Mouse (Mus musculus): ENCODE results near the gene Anapc5. TPM values are rescaled to one million over a fixed set of nuclear protein-coding genes. Genes with fewer than 3 reads are reported as not detected.

Gene Anapc5
- polyA plus RNA-seq, 1 experiment from 2014 or later: 293 TPM

DNA sequence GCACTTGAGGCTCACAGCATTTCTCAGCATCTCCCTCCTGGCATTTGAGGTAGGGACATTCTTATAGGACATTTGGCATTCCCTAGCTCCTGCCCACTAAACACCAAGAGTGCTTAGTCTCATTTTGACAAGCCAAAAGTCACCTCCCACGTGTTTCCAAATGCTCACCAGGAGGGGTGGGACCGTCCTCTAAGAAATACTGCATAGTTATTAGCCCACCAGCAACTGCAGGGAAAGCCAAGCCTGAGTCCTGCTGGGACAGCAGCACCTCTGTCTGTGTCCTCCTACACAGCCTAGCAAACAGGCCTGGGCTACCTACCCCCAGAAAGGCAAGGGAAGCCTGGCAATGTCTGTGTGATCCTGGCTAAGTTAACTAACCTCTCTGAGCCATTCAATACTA is 43.8 kb downstream of the Anapc5 start:
- H3K27ac ChIP-seq (replicated peaks): no peak overlapping the region
- H3K27me3 ChIP-seq (replicated peaks): no peaks in the 10 kb centered on the region; the same call in 1 of the 2 replicates
- H3K36me3 ChIP-seq: peaks cover 6% of the 10 kb centered on the region
- WGBS: 49% methylated on average over 2 of the region's 2 CpGs
- H3K4me2 ChIP-seq: no peak overlapping the region
- H3K9ac ChIP-seq: no peak overlapping the region
- H3K9me3 ChIP-seq: no peaks in the 10 kb centered on the region
- H3K4me1 ChIP-seq: peaks cover 29% of the 10 kb centered on the region
- no peak for ATAC-seq (ENCODE audit: extremely low read depth, insufficient number of reproducible peaks, low FRiP score, low TSS enrichment)
- no peak overlapping the region for H3K4me3 ChIP-seq

DNA sequence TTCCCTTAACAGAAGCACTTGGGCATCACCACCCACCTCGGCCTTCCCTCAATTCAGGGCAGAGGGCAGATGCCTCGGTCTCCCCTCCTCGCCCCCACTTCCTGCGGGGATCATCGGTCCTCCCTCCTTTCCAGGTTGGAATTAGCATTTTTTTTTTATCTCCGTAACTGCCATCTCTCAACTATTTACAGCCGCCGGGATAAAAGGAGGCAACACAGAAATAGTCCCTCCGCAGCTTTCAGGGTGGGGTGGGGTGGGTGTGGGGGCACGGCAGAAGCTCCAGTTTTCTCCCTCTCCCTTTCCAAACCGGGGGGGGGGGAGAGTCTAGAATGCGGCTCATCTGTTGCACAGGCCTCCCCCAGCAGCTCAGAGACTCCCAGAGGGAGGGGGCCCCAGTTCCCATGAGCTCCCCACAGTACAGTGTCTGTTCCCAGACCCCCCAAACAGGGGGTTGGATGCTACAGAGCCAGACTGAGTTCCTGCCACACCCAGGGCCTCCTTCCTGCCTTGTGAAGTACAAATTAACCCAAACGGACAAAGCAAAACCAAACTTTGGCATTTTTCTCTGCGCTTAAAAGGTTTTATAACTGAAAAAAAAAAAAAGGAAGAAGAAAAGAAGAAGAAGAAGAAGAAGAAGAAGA is 45.4 kb downstream of the Anapc5 start:
- peaks cover 37% of the 10 kb centered on the region for H3K4me1 ChIP-seq
- WGBS: 57% methylated on average over 14 of the region's 14 CpGs
- H3K27me3 ChIP-seq (replicated peaks): no peaks in the 10 kb centered on the region; the same call in 1 of the 2 replicates
- peak overlapping the region; percentile 48; the same call in 1 of the 2 replicates for H3K4me2 ChIP-seq
- no peak overlapping the region for H3K4me3 ChIP-seq
- ATAC-seq (ENCODE audit: extremely low read depth, insufficient number of reproducible peaks, low FRiP score, low TSS enrichment): no peak
- no peak overlapping the region for H3K9ac ChIP-seq
- H3K36me3 ChIP-seq: peaks cover 8% of the 10 kb centered on the region
- peak overlapping the region; percentile 56; the same call in 1 of the 2 replicates for H3K27ac ChIP-seq (replicated peaks)
- no peaks in the 10 kb centered on the region for H3K9me3 ChIP-seq

GRCm38 (mm10) chr5:122774743-122775611 is 46.2 kb downstream of the Anapc5 start:
- Histone ChIP-seq H3K4me1 (peaks cover 45% of the 10 kb centered on the region), H3K9ac (no peak overlapping the region), H3K4me3 (peak overlapping the region; percentile 14), H3K36me3 (peaks cover 8% of the 10 kb centered on the region), H3K27me3 (replicated peaks) (no peaks in the 10 kb centered on the region; the same call in 1 of the 2 replicates), H3K27ac (replicated peaks) (peak overlapping the region; percentile 56), H3K9me3 (no peaks in the 10 kb centered on the region), H3K4me2 (peak overlapping the region; percentile 48)
- no peak; the same call in 1 of the 2 replicates for ATAC-seq (ENCODE audit: extremely low read depth, insufficient number of reproducible peaks, low FRiP score, low TSS enrichment)
- WGBS: 50% methylated on average over 28 of the region's 28 CpGs

DNA sequence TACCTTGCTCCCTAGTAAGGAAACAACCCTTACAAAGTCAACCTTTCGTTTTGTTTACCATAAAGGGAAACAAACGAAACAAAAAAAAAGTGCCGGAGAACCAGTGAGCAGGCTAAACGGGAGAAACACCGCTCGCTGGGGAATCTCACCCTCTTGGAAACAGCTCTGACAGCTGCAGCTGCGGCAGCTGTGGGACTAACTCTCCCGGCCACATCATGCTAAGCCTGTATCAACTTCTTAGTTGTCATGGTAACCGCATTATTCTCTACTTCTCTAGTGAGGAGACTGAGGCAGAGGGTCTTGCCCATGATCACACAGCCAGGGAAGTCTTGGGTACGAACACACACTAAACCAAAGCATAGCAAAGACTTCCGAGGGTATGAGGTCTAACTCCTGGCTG is 47.4 kb downstream of the Anapc5 start:
- Histone ChIP-seq H3K9me3 (no peaks in the 10 kb centered on the region), H3K27ac (replicated peaks) (no peak overlapping the region), H3K4me1 (peaks cover 46% of the 10 kb centered on the region), H3K9ac (no peak overlapping the region), H3K4me3 (no peak overlapping the region), H3K36me3 (peaks cover 8% of the 10 kb centered on the region), H3K27me3 (replicated peaks) (no peaks in the 10 kb centered on the region; the same call in 1 of the 2 replicates), H3K4me2 (no peak overlapping the region)
- no peak for ATAC-seq (ENCODE audit: extremely low read depth, insufficient number of reproducible peaks, low FRiP score, low TSS enrichment)
- WGBS: 86% methylated on average over 11 of the region's 11 CpGs

DNA sequence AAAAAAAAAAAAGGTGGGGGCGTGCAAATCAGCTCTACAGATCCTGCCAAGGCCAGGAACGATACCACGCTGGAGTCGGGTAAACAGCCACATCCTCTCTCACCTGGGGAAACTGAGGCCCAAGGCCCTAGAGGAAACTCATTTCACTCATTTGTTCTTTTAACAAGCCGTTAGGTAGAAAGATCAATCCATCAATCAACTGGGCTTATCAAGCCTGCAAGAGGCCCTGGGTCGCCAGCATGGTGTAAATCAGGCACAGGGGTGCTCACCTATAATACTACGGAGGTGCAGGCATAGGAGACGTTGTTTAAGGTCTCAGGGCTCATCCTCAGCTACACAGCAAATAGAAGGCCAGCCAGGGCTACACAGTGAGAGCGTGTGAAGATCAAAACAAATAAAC is 49.7 kb downstream of the Anapc5 start:
- Histone ChIP-seq H3K9ac (no peak overlapping the region), H3K27me3 (replicated peaks) (no peaks in the 10 kb centered on the region), H3K9me3 (no peaks in the 10 kb centered on the region), H3K4me2 (no peak overlapping the region), H3K27ac (replicated peaks) (peak overlapping the region; percentile 84), H3K4me3 (no peak overlapping the region), H3K4me1 (peaks cover 35% of the 10 kb centered on the region), H3K36me3 (peaks cover 13% of the 10 kb centered on the region)
- 80% methylated on average over 8 of the region's 9 CpGs for WGBS
- ATAC-seq (ENCODE audit: extremely low read depth, insufficient number of reproducible peaks, low FRiP score, low TSS enrichment): no peak

DNA sequence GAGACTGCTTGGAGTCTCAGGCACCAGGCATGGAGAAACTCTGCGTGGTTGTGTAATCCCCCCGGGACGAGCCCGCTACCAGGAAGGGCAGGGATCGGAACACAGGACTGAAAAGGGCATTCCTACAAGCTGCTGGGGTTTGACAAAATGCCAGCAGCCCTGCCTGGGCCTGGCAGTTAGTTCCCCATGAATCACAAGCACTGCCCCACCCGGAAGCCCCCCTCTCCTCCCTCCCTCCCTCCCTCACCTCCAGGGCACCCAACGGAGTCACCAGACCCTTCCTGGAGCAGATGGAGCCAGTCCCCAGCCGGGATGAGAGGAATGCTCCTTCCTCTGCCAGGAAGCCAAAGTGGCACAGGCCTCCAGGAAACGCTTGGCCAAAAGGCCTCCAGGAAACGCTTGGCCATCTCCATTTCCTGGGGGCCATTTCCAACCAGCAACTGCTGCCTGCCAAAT is 50.3 kb downstream of the Anapc5 start:
- Histone ChIP-seq H3K4me3 (no peak overlapping the region), H3K4me1 (peaks cover 34% of the 10 kb centered on the region), H3K27me3 (replicated peaks) (no peaks in the 10 kb centered on the region), H3K27ac (replicated peaks) (peak overlapping the region; percentile 84), H3K9me3 (no peaks in the 10 kb centered on the region), H3K36me3 (peaks cover 13% of the 10 kb centered on the region), H3K9ac (peak overlapping the region; percentile 61; the same call in 1 of the 2 replicates), H3K4me2 (peak overlapping the region; percentile 20; the same call in 1 of the 2 replicates)
- WGBS: 49% methylated on average over 10 of the region's 10 CpGs
- no peak for ATAC-seq (ENCODE audit: extremely low read depth, insufficient number of reproducible peaks, low FRiP score, low TSS enrichment)

- ATAC-seq (ENCODE audit: extremely low read depth, insufficient number of reproducible peaks, low FRiP score, low TSS enrichment): no peak
- H3K27ac ChIP-seq (replicated peaks): peak overlapping the region; percentile 84
- peak overlapping the region; percentile 61; the same call in 1 of the 2 replicates for H3K9ac ChIP-seq
- no peaks in the 10 kb centered on the region for H3K27me3 ChIP-seq (replicated peaks)
- H3K4me3 ChIP-seq: no peak overlapping the region
- peaks cover 29% of the 10 kb centered on the region for H3K4me1 ChIP-seq
- peaks cover 13% of the 10 kb centered on the region for H3K36me3 ChIP-seq
- 68% methylated on average over 7 of the region's 7 CpGs for WGBS
- H3K9me3 ChIP-seq: no peaks in the 10 kb centered on the region
- H3K4me2 ChIP-seq: peak overlapping the region; percentile 20; the same call in 1 of the 2 replicates
Measured at GRCm38 (mm10) chr5:122770304-122770703, 50.8 kb downstream of the Anapc5 start.

GRCm38 (mm10) chr5:122769101-122769568 is 52.0 kb downstream of the Anapc5 start:
- Histone ChIP-seq H3K27ac (replicated peaks) (no peak overlapping the region), H3K9me3 (no peaks in the 10 kb centered on the region), H3K27me3 (replicated peaks) (no peaks in the 10 kb centered on the region), H3K4me3 (no peak overlapping the region), H3K9ac (no peak overlapping the region), H3K36me3 (peaks cover 13% of the 10 kb centered on the region), H3K4me1 (peaks cover 22% of the 10 kb centered on the region), H3K4me2 (no peak overlapping the region)
- ATAC-seq (ENCODE audit: extremely low read depth, insufficient number of reproducible peaks, low FRiP score, low TSS enrichment): no peak
- WGBS: 76% methylated on average over 15 of the region's 15 CpGs

DNA sequence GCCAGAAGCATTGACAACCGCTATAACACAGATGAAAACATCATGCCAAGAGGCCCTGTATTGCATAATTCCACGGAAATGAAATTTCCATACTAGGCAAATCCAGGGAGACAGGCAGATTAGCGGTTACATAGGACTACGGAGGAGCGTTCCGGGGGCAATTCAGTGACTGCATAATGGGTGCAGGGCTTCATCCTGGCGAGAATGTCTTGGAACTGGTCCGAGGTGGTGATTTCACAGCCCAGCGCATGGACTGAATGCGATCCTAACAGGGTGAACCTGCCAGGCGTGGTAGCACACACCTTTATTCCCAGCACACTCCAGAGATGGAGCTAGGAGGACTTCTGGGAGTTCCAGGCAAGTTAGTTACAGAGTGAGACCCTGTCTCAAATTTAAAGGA is 53.9 kb downstream of the Anapc5 start:
- H3K27ac ChIP-seq (replicated peaks): no peak overlapping the region
- 88% methylated on average over 11 of the region's 11 CpGs for WGBS
- ATAC-seq (ENCODE audit: extremely low read depth, insufficient number of reproducible peaks, low FRiP score, low TSS enrichment): no peak
- H3K9ac ChIP-seq: no peak overlapping the region
- peaks cover 39% of the 10 kb centered on the region for H3K4me1 ChIP-seq
- peaks cover 7% of the 10 kb centered on the region for H3K36me3 ChIP-seq
- no peaks in the 10 kb centered on the region for H3K9me3 ChIP-seq
- no peak overlapping the region for H3K4me2 ChIP-seq
- H3K4me3 ChIP-seq: no peak overlapping the region
- no peaks in the 10 kb centered on the region for H3K27me3 ChIP-seq (replicated peaks)

- H3K9ac ChIP-seq: peak overlapping the region; percentile 69
- peak overlapping the region; percentile 70 for H3K27ac ChIP-seq (replicated peaks)
- H3K27me3 ChIP-seq (replicated peaks): no peaks in the 10 kb centered on the region
- no peaks in the 10 kb centered on the region for H3K9me3 ChIP-seq
- H3K36me3 ChIP-seq: peaks cover 7% of the 10 kb centered on the region; the same call in 1 of the 2 replicates
- H3K4me2 ChIP-seq: peak overlapping the region; percentile 51
- no peak overlapping the region for H3K4me3 ChIP-seq
- ATAC-seq (ENCODE audit: extremely low read depth, insufficient number of reproducible peaks, low FRiP score, low TSS enrichment): no peak; the same call in 1 of the 2 replicates
- peaks cover 33% of the 10 kb centered on the region for H3K4me1 ChIP-seq
- 44% methylated on average over 10 of the region's 10 CpGs for WGBS
Measured at GRCm38 (mm10) chr5:122764032-122764464, 57.1 kb downstream of the Anapc5 start.

All from heart, embryonic 13.5 days (tissue).